Mouse (Mus musculus): ENCODE measurements around the gene Gm20219. TPM values are rescaled to one million over a fixed set of nuclear protein-coding genes. Genes with fewer than 3 reads are reported as not detected.

Gm20219 gene
- total RNA-seq, 1 experiment from 2014 or later = 0.70 TPM

DNA sequence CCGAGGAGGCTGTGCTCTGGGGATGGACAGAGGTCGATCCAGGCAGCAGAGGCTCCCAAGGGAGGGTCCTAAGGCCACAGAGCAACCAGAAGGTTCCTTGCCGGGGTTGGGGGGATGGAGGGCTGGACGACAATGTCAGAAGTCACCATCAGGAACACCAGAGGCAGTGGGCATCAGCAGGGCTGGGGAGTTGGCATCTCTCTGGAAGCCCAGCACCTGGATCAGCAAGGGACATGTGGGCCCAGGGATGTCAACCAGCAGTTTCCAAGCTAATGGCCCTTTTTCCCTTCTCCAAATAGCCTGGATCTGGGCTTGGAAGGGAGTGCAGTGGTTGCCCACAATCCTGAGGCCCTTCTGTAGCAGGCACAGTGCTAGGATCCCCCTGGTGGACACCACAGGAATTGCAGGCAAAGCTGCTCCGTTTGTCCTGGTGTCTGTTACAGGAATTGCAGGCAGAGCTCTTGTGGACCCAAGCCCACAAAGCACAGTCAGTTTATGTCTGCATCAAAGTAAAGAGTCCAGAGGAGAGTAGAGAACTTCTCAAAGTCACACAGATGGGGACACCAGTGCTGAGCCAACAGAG lies 1.3 kb downstream of the Gm20219 start:
- DNase-seq = peak; percentile 70

GRCm38 (mm10) chr17:56551841-56552581 lies 2.2 kb downstream of the Gm20219 start:
- no peak for DNase-seq

- DNase-seq = no peak
Measured at GRCm38 (mm10) chr17:56550784-56551475, 3.3 kb downstream of the Gm20219 start.

- no peak for DNase-seq
Measured at GRCm38 (mm10) chr17:56548605-56549105, 5.5 kb downstream of the Gm20219 start.

GRCm38 (mm10) chr17:56547846-56548604 lies 6.2 kb downstream of the Gm20219 start:
- DNase-seq = no peak

- no peak for DNase-seq
Measured at GRCm38 (mm10) chr17:56547116-56547845, 6.9 kb downstream of the Gm20219 start.

- no peak for DNase-seq
Measured at GRCm38 (mm10) chr17:56546576-56546975, 7.6 kb downstream of the Gm20219 start.

- DNase-seq = no peak
Measured at GRCm38 (mm10) chr17:56545945-56546344, 8.2 kb downstream of the Gm20219 start.

DNA sequence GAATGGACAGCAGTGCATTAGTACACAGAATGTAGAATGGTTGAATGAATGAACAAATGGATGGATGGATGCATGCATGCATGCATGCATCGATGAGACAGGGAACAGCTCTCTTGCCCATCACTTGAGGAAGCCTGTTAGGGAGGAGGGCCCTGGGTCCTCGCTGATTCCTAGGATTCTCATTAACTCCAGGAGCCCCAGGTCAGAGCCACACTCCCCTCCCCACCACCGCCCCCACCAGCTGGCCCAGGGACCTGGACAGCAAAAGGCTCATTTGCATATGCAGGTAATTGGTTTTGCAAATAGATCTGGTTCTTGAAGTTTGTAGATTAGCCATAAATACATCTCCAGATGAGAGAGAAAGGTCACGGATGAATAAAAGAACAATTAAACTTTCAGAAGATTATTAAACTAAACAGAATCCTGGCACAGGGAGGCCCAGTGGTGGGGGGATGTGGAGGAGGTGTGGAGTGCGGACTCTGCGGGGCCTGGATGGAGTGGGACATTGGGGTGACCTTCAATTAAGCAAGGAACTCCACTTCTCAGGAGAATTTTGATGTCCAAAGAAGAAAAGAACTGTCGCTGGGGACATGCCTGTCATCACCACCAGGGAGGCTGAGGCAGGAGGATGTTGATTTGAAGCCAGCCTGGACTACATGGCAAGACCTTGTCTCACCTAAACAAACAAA lies 9.3 kb downstream of the Gm20219 start:
- DNase-seq = no peak

- DNase-seq = no peak
Measured at GRCm38 (mm10) chr17:56543684-56544224, 10.4 kb downstream of the Gm20219 start.

DNA sequence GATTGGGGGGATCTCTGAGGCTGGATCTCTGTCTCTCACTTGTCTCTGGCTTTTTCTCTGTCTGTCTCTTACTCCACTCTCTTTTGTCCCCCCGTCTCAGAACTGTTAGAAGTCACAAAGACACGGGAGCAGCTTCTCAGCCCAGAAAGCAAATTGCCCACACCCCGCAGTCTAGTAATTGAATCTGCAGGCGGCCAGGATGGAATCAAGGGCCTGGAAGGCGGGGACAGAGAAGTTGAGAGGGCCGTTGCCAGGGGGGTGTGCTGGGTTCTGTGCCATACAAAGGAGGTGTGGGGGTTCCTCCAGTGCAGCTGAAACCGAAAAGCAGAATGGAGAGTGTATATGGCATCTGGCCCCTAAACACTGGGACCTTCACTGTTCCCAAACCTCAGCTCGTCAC lies 11.5 kb downstream of the Gm20219 start:
- no peak for DNase-seq

DNA sequence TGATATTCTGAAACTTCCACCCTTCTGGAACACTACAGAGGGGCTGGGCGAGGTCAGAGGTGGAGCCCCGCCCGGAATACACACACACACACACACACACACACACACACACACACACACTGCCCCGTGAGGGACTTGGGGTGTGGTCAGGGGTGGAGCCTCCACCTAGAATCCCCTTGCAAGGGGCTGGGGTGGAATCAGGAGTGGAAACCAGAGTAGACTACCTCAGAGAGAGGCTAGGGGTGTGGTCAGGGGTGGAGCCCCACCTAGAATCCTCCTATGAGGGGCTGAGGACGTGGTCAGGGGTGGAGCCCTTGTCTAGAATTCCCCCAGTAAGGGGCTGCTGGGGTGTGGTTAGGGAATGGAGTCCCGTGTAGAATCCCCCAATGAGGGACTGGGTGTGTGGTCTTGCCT lies 13.6 kb downstream of the Gm20219 start:
- no peak for DNase-seq

- DNase-seq = no peak
Measured at GRCm38 (mm10) chr17:56537912-56538311, 16.3 kb downstream of the Gm20219 start.

DNA sequence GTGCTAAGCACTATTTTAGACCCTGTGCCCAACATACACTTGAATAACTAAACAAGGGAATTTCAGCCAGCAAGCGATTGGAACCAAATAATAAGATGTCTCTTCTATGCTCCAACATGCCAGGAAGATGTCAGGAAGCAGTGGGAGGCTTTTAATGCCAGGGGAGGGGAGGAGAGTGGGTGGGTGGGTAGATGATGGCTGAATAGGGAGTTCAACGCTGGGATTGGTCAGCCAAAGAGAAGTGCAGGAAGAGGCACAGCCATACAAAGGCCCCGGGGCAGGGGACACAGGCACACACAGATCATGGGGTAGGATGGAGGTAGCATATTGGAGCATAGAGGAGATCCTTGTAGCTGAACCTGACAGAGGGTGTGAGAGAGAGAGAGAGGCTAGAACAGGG lies 17.3 kb downstream of the Gm20219 start:
- no peak for DNase-seq

GRCm38 (mm10) chr17:56536192-56536591 lies 18.0 kb downstream of the Gm20219 start:
- DNase-seq = no peak

GRCm38 (mm10) chr17:56524943-56525342 lies 29.2 kb downstream of the Gm20219 start:
- DNase-seq = no peak

DNA sequence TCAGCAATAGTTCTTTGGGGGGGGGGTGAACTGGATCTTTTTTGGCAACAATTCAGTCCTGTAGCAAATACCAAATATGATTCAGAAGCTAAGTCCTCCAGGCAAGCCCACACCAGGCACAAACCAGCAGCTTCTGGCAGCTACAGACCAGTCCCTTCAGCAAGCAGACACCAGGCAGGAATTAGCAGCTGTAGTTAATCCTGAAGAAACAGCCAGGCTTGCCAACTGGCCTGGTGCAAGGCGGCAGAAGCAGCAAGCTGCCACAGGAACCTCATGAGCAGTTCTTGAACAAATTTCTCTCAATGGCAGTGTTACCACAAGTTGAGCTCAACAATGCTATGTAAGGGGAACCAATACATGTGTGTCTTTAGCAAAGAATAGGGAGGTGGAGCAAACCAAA lies 31.4 kb downstream of the Gm20219 start:
- DNase-seq = no peak

- no peak for DNase-seq
Measured at GRCm38 (mm10) chr17:56515690-56516410, 38.3 kb downstream of the Gm20219 start.

GRCm38 (mm10) chr17:56514916-56515315 lies 39.3 kb downstream of the Gm20219 start:
- no peak for DNase-seq

GRCm38 (mm10) chr17:56514330-56514729 lies 39.9 kb downstream of the Gm20219 start:
- DNase-seq = no peak
